Mouse (Mus musculus) erythroblast, embryonic 14.5 days (primary cell): ENCODE results near the gene Gm3476. TPM values are rescaled to one million over a fixed set of nuclear protein-coding genes. Genes with fewer than 3 reads are reported as not detected.
"Not testable (repeated sequence)": the region's sequence is repeated elsewhere in the genome, so short reads cannot be mapped to it uniquely, and the experiment has no call there.

ENCODE experiments used
- H3K27me3 ChIP-seq: 2 replicates; pipeline ENCODE4 v1.6.1; 2012; ENCODE audit warnings: inconsistent platforms; ENCODE audit not compliant: control insufficient read depth
- H3K36me3 ChIP-seq: 2 replicates; pipeline ENCODE4 v1.6.1; 2012; ENCODE audit warnings: mild to moderate bottlenecking, inconsistent platforms; ENCODE audit not compliant: control insufficient read depth
- H3K4me1 ChIP-seq: 2 replicates; pipeline ENCODE4 v1.6.1; 2012; ENCODE audit warnings: inconsistent platforms; ENCODE audit not compliant: control insufficient read depth
- H3K4me3 ChIP-seq: replicated peaks from 2 replicates; pipeline ENCODE3; 2012; ENCODE audit warnings: moderate library complexity, mild to moderate bottlenecking, inconsistent platforms
- H3K9me3 ChIP-seq: 2 replicates; pipeline ENCODE4 v1.6.1; 2012; ENCODE audit warnings: low read length, inconsistent platforms, mixed read lengths; ENCODE audit not compliant: control insufficient read depth
- polyA plus RNA-seq: library from polyadenylated mRNA; stranded (reverse); fragments of >175 nt; gene quantifications from 2 replicates; pipeline ENCODE4 v1.2.3, GENCODE M21; 2012

Gm3476 gene
- polyA plus RNA-seq: not detected in 2 replicates

DNA sequence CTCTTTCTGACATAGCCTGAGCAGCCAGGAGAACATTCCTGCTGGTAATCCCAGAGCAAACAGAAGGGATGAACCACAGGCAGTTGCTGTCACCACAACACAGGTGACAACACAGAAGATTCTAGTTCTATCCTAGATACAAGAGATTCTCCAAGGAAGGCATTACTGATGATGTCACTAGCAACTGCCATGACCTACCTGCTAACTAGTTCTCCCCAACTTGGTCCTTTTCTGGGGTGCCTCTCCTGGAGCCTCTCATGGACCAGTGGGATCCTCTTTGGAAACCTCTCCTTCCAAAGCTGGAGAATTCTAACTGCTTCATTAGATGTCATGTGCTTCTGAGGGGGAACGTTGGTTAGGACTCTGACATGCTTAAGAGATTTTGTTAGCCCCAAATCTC, at the start of gene Gm3476:
TSS of gene Gm3476 (minus strand) at position 101 of the 400 bp plus-strand sequence.
- not testable (repeated sequence) for H3K4me3 ChIP-seq, H3K27me3 ChIP-seq, H3K9me3 ChIP-seq, H3K4me1 ChIP-seq, H3K36me3 ChIP-seq

DNA sequence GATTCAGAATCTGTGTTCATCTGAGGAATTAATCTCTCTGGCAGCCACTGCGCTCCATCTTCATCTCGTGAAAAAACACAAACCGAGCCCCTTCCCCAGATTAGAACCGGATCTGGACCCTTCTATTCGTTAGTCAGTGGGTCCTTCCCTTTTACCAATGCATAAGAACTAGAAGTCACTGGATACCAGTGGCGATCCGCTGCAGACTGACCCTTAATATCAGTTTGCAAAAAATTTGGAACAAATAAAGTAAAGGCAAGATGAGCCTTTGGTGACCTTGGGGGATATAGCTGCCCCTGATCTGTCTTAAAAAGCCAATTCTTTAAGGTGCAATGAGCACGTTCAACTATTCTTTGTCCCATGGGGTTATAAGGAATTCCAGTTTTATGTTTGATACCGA, 37.9 kb upstream of the Gm3476 start:
- not testable (repeated sequence) for H3K4me1 ChIP-seq, H3K9me3 ChIP-seq, H3K36me3 ChIP-seq, H3K4me3 ChIP-seq, H3K27me3 ChIP-seq

DNA sequence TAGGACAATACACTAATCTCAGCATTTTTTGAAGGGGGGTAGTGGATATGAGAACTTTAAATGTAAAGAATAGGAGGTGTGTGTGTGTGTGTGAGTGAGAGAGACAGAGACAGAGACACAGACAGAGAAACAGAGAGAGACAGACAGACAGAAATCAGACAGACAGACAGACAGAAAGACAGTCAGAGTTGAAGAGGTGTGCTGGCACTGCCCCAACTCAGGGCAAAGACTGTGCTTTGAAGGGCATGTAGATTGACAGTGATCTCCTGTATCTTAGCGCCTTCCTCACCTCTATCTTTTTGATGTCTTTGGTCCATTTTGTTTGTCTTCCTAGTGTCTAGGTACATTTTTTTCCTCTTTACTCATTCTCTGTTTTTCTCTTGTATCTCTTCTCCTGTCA, 35.5 kb upstream of the Gm3476 start:
- H3K4me3 ChIP-seq, H3K4me1 ChIP-seq, H3K27me3 ChIP-seq, H3K9me3 ChIP-seq, H3K36me3 ChIP-seq: not testable (repeated sequence)

DNA sequence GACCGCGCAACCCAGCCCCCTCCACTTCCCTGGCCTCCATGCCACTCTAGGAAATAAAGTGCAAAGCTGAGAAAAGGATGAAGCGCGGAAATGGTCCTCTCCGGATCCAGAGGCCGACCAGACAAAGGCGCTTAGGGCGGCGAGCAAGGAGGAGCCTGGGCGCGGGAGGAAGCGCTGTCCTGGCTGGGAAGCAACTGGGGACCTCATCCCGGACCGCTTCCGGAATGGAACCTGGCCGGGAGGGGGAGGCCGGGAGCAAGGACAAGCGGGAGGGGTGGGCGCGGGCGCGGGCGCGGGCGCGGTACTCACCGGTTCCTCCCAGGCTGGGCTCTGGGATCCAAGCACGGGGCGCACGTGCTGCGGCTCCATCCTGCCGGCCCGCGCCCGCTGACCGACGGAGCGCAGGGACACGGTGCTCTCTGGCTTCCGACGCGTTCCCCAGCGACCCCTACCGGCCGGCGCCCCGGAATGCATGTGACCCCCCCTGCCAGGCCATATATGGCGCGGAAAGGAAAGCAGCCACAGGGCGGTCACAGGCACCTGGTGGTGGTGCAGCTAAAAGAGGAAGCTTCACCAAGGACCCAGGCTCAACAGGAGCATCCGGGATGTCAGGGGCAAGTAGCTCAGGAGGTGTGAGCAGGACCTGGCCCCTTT, 17.2 kb downstream of the Gm3476 start, which contains the start of gene Gm3468:
TSS of gene Gm3468 (minus strand) at position 394 of the 654 bp plus-strand sequence.
- H3K9me3 ChIP-seq: not testable (repeated sequence)

DNA sequence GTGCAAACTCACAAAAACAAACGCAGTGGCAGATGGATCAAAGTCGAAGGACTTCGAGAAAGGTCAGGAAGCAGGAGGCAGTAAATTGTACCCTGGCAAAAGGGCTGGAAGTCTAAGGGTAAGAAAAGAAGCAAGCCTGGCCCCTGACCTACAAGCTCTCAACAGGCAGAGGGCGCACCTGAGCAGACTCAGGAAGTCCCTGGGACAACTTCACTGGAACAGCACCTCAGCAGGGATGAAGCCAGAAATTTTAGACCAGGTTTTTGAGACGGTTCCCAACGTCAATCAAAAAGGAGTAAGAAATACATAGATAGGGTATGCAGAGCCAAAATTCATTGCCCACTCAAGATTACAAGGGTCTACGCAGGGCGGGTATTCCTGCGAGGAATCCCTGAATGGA, 18.1 kb downstream of the Gm3476 start:
- not testable (repeated sequence) for H3K27me3 ChIP-seq, H3K9me3 ChIP-seq

More for the DNA sequence above, 17.2 kb downstream of the Gm3476 start, which contains the start of gene Gm3468:
- H3K27me3 ChIP-seq, H3K36me3 ChIP-seq, H3K4me1 ChIP-seq, H3K4me3 ChIP-seq: not testable (repeated sequence)

DNA sequence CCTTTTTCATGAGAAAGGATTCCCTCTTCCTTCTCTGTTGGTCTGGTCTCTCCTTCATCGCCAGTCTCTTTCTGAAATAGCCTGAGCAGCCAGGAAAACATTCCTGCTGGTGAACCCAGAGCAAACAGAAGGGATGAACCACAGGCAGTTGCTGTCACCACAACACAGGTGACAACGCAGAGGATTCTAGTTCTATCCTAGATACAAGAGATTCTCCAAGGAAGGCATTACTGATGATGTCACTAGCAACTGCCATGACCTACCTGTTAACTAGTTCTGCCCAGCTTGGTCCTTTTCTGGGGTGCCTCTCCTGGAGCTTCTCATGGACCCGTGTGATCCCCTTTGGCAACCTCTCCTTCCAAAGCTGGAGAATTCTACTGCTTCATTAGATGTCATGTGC, 31.8 kb downstream of the Gm3476 start, which contains the start of gene Gm8206:
TSS of gene Gm8206 (minus strand) at position 101 of the 400 bp plus-strand sequence.
- H3K9me3 ChIP-seq, H3K36me3 ChIP-seq, H3K4me1 ChIP-seq, H3K27me3 ChIP-seq, H3K4me3 ChIP-seq: not testable (repeated sequence)

More for the DNA sequence above, 18.1 kb downstream of the Gm3476 start:
- not testable (repeated sequence) for H3K4me1 ChIP-seq, H3K36me3 ChIP-seq, H3K4me3 ChIP-seq

DNA sequence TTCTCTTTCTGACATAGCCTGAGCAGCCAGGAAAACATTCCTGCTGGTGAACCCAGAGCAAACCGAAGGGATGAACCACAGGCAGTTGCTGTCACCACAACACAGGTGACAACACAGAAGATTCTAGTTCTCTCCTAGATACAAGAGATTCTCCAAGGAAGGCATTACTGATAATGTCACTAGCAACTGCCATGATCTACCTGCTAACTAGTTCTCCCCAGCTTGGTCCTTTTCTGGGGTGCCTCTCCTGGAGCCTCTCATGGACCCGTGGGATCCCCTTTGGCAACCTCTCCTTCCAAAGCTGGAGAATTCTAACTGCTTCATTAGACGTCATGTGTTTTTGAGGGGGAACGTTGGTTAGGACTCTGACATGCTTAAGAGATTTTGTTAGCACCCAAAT, 67.4 kb downstream of the Gm3476 start, which contains the start of gene Gm6337:
TSS of gene Gm6337 (minus strand) at position 101 of the 400 bp plus-strand sequence.
- H3K9me3 ChIP-seq, H3K4me3 ChIP-seq, H3K36me3 ChIP-seq, H3K4me1 ChIP-seq, H3K27me3 ChIP-seq: not testable (repeated sequence)

Other genes starting within 250 kb of the Gm3476 start
- gene Gm8237, start 245.4 kb downstream of the Gm3476 start, polyA plus RNA-seq: not detected in 2 replicates
- gene Gm3248, start 164.1 kb downstream of the Gm3476 start, polyA plus RNA-seq: not detected in 2 replicates
- gene Gm3453, start 146.7 kb downstream of the Gm3476 start, polyA plus RNA-seq: 0.03 TPM in 1 of 2 replicates, not detected in the other
- not detected in 2 replicates for gene Gm6337, start 67.5 kb downstream of the Gm3476 start, polyA plus RNA-seq
- gene Gm8206, start 31.9 kb downstream of the Gm3476 start, polyA plus RNA-seq: not detected in 2 replicates
- gene Gm3468, start 17.1 kb downstream of the Gm3476 start, polyA plus RNA-seq: not detected in 2 replicates
- gene Gm21560, start 93.5 kb upstream of the Gm3476 start, polyA plus RNA-seq: not detected in 2 replicates
- gene Gm3411, start 161.4 kb upstream of the Gm3476 start, polyA plus RNA-seq: not detected in 2 replicates
- gene Gm21103, start 179.0 kb upstream of the Gm3476 start, polyA plus RNA-seq: not detected in 2 replicates
- not detected in 2 replicates for gene Gm3618, start 217.9 kb upstream of the Gm3476 start, polyA plus RNA-seq